8 mouse cellular contexts compared by ENCODE assay signal in the genomic region with DNA sequence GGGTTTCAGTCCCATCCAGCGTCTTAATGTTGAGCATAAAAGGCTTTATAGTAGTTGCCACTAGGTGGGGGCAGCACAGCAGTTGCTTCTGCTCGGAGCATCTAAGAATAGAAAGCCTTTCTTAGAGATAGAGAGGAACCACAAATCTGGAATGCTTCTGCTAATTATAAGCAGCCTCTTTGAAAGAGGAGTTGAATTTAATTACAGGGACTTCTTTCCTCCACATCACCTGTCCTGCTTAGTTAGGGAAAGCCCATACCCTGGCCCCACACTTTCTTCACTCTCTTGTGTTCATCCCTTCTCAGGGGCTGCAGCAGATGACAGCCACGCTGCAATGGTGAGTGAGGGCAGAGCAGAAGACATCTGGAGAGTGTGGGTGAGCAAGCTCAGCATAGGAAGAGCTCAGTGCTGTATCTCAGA. TPM values are rescaled to one million over a fixed set of nuclear protein-coding genes. Genes with fewer than 3 reads are reported as not detected.
DNase-seq lines count a peak whose midpoint lies in the region; ATAC-seq lines count a peak whose summit lies in the region.

No protein-coding gene starts in this region.

- H3K4me2 ChIP-seq in neural tube, embryonic 11.5 days (ENCODE audit: low read depth) = no peak overlapping the region

- H3K9ac ChIP-seq in neural tube, embryonic 11.5 days (ENCODE audit: low read length) = no peak overlapping the region

- H3K36me3 ChIP-seq in neural tube, embryonic 11.5 days (ENCODE audit: control insufficient read depth, insufficient read depth, low read length) = no peaks in the 10 kb centered on the region

- H3K9me3 ChIP-seq in neural tube, embryonic 11.5 days (ENCODE audit: control insufficient read depth, low read length) = no peaks in the 10 kb centered on the region

- ATAC-seq in neural tube, embryonic 11.5 days (ENCODE audit: insufficient read depth, low FRiP score, low TSS enrichment) = no peak
- no peak for ATAC-seq in megakaryocyte, adult 5-6 weeks (ENCODE audit: poor library complexity, severe bottlenecking)

- H3K27ac ChIP-seq in neural tube, embryonic 11.5 days (ENCODE audit: low read depth, low read length) = no peak overlapping the region

- H3K4me3 ChIP-seq in neural tube, embryonic 11.5 days (ENCODE audit: low read depth, low read length) = no peak overlapping the region

- H3K27me3 ChIP-seq in neural tube, embryonic 11.5 days (ENCODE audit: control insufficient read depth, insufficient read depth, low read length) = no peaks in the 10 kb centered on the region

- DNase-seq in cerebellum, adult 9-10 months = peak; percentile 20
- no peak for DNase-seq in cerebellum, adult 9-11 months
- DNase-seq in neural tube, embryonic 11.5 days (ENCODE audit: low spot score) = peak; percentile 32
- DNase-seq in neural tube, embryonic 10.5 days (ENCODE audit: extremely low spot score, low spot score) = no peak
- peak; percentile 21 to 27 for DNase-seq in layer of hippocampus, postnatal 36 days
- DNase-seq in retina, postnatal 1 day = peak; percentile 56
- DNase-seq in ovary, adult 18-20 months (ENCODE audit: low spot score) = no peak

- H3K4me1 ChIP-seq in neural tube, embryonic 11.5 days (ENCODE audit: control insufficient read depth, insufficient read depth, low read length) = no peaks in the 10 kb centered on the region

- WGBS in neural tube, embryonic 11.5 days = 23% methylated on average over 3 of the region's 3 CpGs

RNA-seq across cellular contexts. Expression of a gene that starts 47.3 kb away (rescaled TPM):
- 1.1 and 1.2 TPM in 2 replicates for polyA plus RNA-seq in neural tube, embryonic 11.5 days (2014; fragmentation: Nextera tagmentation; extraction: Ambion mirVana)
- total RNA-seq in layer of hippocampus, postnatal 36 days (2021) = 1 to 10 TPM; 2.1 to 3.0 TPM
- total RNA-seq in megakaryocyte, adult 5-6 weeks (2015) = 23.1 and 26.8 TPM in 2 replicates
- 6.2 and 9.1 TPM in 2 replicates for total RNA-seq in megakaryocyte, adult 5-6 weeks (2017)

Comparison
In these comparisons a context has a peak if more than half of its experiments do, and no peak if none do; other contexts are left out.
1. DNase-seq: peak in cerebellum, adult 9-10 months (single experiment), neural tube, embryonic 11.5 days (single experiment), layer of hippocampus, postnatal 36 days (2 of 2) and retina, postnatal 1 day (single experiment); none in cerebellum, adult 9-11 months (single experiment), neural tube, embryonic 10.5 days (single experiment) and ovary, adult 18-20 months (single experiment).